Mouse (Mus musculus) kidney, postnatal 36 days (tissue): ENCODE data around the gene Akip1.

ENCODE experiments used
- DNase-seq, 2 experiments: peaks; one replicate each; pipeline ENCODE4 v3.0.0; 2021 to 2022; ENCODE audit warnings: mixed read lengths in 2 of 2

The Akip1 gene

DNA sequence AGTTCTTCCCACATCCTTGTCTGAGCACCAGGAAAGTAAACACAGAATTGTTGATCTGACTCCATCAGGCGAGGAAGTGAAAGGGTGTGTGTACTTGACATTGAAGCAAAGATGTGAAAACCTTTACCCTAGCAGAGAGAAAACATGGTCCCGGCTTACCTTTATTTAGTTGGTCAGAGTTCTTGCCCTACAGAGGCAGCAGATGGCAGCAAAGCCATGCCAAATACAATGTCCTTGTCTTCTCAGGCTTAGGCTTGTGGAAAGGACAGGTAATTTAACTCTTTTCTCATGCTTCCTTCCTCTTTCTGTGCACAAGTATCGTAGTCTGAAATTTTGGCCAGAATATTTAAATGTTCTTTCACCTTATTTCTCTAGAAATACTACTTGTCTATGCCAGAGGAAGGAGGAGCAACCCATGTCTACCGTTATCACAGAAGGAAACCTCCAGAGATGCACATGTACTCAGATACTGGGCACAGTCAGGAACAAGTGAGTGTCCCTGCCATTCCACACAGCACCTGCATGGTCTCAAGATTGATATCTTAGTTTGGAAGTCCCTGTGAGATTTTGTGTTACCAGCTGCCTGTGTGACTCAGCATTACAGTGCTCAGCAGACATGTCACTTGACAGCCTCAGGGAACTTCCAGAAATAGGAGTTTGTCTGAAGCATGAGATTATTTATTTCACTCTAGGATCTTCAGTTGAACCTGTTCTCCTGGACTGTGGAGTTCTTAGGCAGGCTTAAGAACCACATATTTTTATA is 3.7 kb downstream of the Akip1 start:
- peak; percentile 62 to 77 for DNase-seq

DNA sequence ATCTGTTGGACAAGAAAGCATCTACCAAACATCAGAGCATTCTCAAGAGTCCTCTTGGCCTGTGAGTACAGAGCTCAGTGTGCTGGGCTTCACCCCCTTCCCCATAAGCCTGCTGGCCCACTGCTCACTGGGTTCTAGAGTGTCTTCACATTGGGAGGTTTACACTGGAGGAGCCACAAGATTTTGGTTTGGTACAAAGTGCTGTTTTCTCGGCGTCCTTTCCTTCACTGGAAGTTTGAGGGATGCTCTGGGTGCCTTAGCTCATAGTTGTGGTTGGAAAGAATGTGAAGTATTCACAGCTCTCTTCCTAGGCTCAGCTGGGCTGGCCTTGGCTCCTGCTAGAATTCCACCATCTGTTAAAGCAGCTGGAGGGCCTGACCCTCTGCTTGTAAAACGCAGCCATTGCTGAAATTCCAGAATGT is 5.5 kb downstream of the Akip1 start:
- peak; percentile 46 to 62 for DNase-seq

DNA sequence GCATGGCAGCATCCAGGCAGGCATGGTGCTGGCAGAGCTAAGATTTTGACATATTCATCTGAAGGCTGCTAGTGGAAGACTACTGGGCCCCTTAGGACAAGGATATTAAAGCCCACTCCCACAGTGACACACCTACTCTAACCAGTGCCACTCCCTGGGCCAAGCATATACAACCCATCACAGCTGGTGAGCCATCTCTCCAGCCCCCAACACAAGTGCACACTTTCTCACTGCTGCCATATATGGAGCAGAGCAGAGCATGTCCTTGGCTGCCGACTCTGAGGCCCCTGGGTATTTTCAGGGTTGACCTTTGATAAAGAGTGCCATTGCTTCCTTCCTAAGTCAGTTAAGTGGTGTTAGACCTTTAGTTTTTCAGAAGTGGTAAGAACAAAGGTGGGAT is 6.6 kb downstream of the Akip1 start:
- no peak for DNase-seq

DNA sequence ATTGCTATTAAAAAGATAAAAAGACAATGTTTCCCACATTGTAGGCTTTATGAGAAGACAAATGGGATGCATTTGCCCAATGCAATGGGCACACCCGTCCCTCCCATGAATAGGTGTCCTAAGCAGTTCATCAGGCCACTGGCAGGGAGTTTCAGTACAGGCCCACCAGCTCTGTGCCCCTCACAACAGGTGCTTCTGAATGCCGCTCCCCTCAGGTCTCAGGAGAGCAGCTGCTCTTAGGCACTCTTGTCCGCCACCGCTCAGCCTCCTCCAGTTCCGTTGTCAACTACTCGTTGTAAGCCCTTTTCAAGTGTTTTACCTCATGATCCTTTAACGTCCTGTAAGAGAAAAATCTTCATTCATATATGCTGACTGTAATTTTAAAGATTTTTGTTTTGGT is 8.7 kb downstream of the Akip1 start:
- DNase-seq = no peak

GRCm38 (mm10) chr7:109713434-109713982 is 10.0 kb downstream of the Akip1 start:
- no peak for DNase-seq

GRCm38 (mm10) chr7:109719286-109719685 is 15.8 kb downstream of the Akip1 start:
- peak; percentile 37 to 58 for DNase-seq

- peak in 1 of 2 experiments; percentile 29 for DNase-seq
Measured at GRCm38 (mm10) chr7:109722618-109723017, 19.1 kb downstream of the Akip1 start.

DNA sequence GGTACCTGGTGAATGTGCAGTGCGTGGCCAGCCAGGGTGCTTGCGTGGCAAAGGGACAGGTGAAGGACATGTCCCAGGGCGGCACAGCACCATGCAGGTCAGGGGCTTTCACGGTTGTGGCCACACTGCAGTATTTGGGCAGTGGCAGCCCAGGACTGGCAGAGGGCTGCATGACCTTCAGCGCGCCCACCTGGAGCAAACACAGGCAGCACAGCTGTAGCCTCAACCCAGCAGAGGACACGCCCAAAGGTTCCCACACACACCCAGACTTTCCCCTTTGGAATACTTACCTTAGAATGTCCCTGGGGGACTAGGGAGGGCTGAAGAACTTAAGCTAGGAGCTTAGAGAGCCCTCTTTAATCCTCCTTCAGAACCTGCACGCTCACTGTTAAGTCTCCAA is 19.6 kb downstream of the Akip1 start:
- DNase-seq = no peak

- no peak for DNase-seq
Measured at GRCm38 (mm10) chr7:109723697-109724096, 20.2 kb downstream of the Akip1 start, which contains the start of gene BC051019. Gene BC051019 (minus strand): TSS chr7:109723850.

DNA sequence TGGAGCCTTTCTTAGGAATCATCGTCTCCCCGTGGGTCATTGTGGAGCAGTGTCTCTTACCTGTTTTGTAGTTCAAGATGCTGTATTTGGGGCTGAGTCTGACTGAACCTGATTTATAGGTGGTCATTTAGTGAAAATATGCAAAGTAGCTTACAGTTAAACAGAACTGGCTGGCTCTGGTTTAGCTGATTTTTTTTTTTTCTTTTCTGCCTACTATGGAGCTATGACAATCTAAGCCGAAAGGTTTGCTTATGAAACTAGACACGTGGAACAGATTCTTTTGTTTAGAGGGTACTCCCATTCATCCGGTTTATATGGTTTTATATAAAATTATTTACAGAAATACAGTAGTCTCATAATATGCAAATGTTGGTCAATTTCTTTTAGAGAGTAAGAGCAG is 28.1 kb downstream of the Akip1 start, which contains the start of gene Ascl3:
TSS of gene Ascl3 (minus strand) at position 101 of the 400 bp plus-strand sequence.
- DNase-seq = no peak

DNA sequence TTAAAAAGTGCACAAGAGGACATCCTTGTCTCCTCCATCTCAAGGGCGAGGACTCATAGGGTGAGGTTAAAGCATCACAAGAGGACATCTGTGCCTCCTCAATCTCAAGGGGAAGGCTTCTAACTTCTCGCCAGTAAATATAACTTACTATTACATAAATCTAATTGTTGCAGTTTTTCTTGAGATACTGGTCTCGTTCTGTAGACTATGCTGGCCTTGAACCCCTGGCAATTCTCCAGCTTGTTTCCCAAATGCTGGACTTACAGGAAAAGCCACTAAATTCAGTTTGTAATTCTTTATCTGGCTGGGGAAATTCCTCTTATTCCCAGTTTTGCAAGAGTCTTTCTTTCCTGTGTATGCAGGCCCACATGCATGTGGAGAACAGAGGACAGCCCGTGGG is 31.3 kb downstream of the Akip1 start:
- peak; percentile 53 for DNase-seq

DNA sequence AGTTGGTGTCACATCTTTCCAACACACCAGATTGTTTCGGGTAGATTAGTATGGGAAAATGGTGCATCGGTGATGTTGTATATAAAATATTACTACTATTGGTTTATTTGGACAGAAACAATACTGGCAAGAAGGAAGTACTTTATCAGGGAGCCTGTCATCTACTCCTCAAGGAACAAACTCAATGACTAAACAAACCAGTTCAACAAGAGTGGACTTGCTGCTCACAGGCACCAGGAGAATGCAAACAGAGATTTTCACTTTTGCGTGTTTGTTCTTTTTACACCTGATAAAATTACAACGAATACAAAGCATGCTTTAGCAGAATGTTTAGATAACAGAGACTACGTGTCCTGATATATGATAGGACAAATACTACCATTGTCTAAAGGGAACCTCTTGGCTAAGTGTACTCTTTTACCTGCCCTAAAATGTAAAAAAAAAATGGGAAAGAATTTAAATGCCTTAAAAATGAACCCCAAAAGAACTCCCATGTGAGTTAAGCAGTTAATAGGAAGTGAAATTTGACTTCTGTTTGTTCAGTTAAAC is 36.4 kb downstream of the Akip1 start:
- no peak for DNase-seq

DNA sequence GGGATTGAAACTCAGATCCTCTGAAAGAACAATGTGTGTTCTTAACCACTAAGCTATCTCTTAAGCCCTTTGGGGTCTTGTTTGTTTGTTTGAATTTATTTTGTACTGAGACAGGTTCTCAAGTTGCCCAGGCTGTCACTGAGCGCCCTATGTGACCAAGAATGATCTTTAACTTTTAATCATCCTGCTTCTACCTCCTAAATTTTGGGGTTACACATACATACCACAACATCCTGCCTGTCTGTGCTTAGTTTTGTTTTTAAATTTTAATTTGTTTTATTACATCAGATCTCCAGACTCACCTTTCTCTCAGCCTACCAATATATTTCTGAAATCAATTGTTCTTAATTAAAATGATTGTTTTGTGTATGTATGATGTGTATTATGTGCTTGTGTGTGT is 37.6 kb downstream of the Akip1 start:
- DNase-seq = no peak

DNA sequence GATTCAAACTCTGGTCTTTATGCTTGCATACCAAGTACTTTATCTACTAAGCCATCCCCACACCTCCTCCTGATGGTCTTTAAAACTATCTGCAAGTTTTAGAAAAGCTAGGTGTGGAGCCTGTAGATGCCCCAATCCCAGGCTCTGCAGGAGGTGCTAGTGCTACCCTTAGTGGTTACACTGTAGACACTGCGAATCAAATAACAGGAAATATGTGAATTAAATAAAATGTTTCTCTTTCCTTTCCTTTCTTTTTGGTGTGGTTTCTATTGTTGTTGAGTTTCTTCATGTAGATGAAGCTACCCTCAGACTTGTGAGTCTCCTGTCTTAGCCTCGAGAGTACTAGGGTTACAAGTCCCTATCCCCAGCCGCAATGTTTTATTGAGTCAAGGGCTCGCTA is 38.2 kb downstream of the Akip1 start:
- DNase-seq = no peak

- peak in 1 of 2 experiments; percentile 31 for DNase-seq
Measured at GRCm38 (mm10) chr7:109747747-109748146, 44.3 kb downstream of the Akip1 start.

DNA sequence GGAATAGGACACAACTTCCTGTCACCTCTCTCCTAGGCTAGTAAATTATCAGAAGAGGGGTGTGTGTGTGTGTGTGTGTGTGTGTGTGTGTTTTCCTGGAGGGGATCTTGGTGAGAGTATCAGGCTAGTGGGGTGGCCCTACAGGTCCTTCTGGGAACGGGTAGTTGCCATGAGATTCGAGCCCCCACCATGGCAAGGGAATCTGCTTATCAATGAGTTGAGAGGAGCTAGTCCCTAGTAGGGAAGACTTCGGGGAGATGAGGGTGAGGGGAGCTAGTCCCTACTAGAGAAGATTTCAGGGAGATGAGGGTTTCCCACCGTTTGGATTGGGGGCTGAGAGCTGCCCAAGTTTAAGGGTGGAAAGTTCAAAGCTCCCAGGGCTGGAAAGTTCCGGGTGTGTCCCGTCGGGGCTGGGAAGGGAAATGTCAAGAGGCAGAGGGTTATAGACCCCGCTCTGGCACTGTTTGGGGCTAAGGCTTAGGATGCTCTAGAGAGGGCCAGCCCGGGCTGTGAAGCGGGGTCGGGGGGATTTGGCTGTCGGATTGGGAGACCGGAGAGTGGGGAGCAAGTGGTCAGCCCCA is 48.0 kb downstream of the Akip1 start:
- peak in 1 of 2 experiments; percentile 36 for DNase-seq

DNA sequence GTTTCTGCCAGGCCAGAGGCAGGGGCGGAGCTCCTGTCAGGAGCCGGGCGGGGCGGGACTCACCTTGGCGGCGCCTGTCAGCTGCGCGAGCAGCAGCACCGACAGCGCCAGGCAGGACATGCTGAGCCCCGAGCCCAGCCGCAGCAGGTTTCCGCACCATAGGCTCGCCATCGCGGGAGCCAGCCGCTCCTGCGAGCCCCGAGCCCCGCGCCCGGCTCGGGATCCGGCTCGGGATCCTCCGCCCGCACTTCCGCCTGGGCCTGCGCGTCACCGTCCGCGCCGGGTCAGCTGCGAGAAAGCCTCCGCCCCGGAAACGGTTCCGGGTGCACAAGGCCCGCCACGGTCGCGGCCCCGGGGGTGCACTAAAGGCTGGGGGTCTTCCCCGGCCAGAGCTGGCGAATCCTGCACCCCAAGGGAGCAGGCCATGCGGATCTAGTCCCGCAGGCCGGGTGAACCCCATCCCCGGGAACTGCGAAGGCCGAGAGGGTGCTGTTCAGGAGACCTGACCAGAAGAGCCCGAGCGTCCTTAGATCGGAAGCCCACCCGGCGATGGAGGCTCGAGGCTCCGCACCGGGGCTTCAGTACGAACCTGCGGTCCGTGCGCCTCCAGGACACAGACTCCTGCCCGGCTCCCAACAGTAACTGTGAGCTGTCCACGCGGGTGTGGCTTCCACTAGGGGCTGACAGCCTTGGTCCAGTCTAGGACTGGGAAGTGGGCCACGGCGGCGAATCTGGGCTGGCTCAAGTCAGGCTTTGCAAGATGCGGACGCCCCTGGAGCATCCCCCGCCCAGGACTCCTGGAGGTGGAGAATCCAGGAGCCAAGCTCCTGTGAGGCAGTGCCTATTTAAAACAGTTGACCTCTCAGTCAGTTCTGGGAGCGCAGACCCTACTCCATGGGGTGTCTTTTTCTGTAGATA is 48.8 kb downstream of the Akip1 start, which contains the start of gene Tmem9b:
TSS of gene Tmem9b (minus strand) at position 868 of the 918 bp plus-strand sequence.
- peak; percentile 82 to 91 for DNase-seq

- no peak for DNase-seq
Measured at GRCm38 (mm10) chr7:109754034-109754433, 50.5 kb downstream of the Akip1 start.

DNA sequence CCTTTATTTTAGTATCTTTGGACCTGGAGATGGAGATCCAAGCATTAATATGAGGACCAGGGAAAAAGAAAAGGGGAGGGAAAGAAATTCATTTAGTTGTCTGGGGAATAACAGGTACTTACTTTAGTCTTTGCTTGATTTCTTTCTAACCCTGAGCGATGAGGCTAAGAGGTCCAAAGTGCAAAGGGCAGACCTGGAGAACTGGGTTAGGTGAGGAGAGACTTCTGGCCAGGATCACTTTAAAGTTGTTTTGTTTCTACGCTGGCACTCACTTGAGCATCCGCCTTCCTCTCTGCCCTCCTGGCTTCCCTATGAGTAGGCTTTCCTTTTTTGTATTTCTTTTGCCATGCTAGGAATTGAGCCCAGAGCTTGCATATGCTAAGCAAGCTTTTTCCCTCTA is 52.8 kb downstream of the Akip1 start:
- DNase-seq = peak; percentile 67 to 69
